Mouse (Mus musculus) right cerebral cortex, postnatal 36 days (tissue): ENCODE measurements around the gene Zfp148.

Experiments
- DNase-seq, 2 experiments: peaks; one replicate each; pipeline ENCODE4 v3.0.0; 2022; ENCODE audit warnings: low spot score in 2 of 2, mixed read lengths in 1 of 2

The Zfp148 gene

GRCm38 (mm10) chr16:33531184-33531583 lies 150.5 kb downstream of the Zfp148 start:
- no peak for DNase-seq

GRCm38 (mm10) chr16:33536456-33536855 lies 155.8 kb downstream of the Zfp148 start:
- DNase-seq: no peak

- no peak for DNase-seq
These were observed 157.0 kb downstream of the Zfp148 start for GRCm38 (mm10) chr16:33537499-33538225.

- no peak for DNase-seq
These were observed 163.7 kb downstream of the Zfp148 start for GRCm38 (mm10) chr16:33544346-33544745.

- DNase-seq: no peak
These were observed 164.9 kb downstream of the Zfp148 start for GRCm38 (mm10) chr16:33545530-33545929.

GRCm38 (mm10) chr16:33553689-33554342 lies 173.2 kb downstream of the Zfp148 start:
- DNase-seq: no peak
